Mouse (Mus musculus): ENCODE measurements at regions not wholly inside any gene's neighbourhood (a gene's known extent, or its start where the extent isn't known, plus 50 kb on each side); places are given as distances from the start of the nearest gene placed in this dataset.
"Not testable (repeated sequence)": the region's sequence is repeated elsewhere in the genome, so short reads cannot be mapped to it uniquely, and the experiment has no call there.

GRCm38 (mm10) chr3:6135754-6136153 is 385.1 kb downstream of the Gm8797 start:
- not testable (repeated sequence) for DNase-seq

GRCm38 (mm10) chr3:6137374-6137773 is 386.8 kb downstream of the Gm8797 start:
- DNase-seq: no peak

GRCm38 (mm10) chr3:6173775-6174174 is 423.2 kb downstream of the Gm8797 start:
- DNase-seq: no peak

GRCm38 (mm10) chr3:6182533-6182932 is 431.9 kb downstream of the Gm8797 start:
- DNase-seq: no peak

GRCm38 (mm10) chr3:6183400-6183799 is 432.8 kb downstream of the Gm8797 start:
- no peak for DNase-seq

GRCm38 (mm10) chr3:6204656-6205055 is 415.6 kb downstream of the 1700008P02Rik start:
- no peak for DNase-seq

GRCm38 (mm10) chr3:6228685-6229084 is 391.6 kb downstream of the 1700008P02Rik start:
- DNase-seq: no peak

Small RNA genes in the stretch of these regions (microRNA-seq; reads per million reads assigned to microRNA genes)
- gene Gm25144 (0 reads per million in 2 experiments), gene Gm25352 (0 reads per million in 2 experiments)

All from adrenal gland, postnatal 14 days (tissue).